Mouse (Mus musculus): ENCODE results near the gene Gm11568. TPM values are rescaled to one million over a fixed set of nuclear protein-coding genes. Genes with fewer than 3 reads are reported as not detected.

The Gm11568 gene
- polyA plus RNA-seq (2017; shearing (Covaris generic)), result not detected

GRCm38 (mm10) chr11:99857617-99858016 is at the start of gene Gm11568:
Gene Gm11568, plus strand, starts transcription at chr11:99857917.

DNA sequence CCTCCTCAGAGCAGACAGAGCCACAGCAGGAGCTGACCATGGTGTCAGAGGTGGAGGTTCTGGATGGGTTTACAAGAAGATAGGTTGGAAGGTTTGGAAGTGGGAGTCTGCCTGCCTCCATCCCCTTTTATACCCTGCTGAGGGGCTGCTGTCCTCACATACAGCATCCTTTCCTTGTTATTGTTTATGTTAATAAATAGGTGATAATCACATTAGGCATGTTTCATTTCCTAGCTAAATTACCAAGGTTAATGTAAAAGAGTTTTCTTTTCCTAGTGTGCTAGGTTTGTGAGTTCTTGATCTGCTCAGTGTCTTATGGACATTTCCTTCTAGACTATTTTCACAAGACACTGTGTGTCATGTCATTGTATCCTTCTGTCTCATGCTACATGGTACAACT is 47.9 kb upstream of the Gm11568 start, which contains the start of gene Krtap4-13:
Krtap4-13 (minus strand) TSS at position 101 of the 400 bp plus-strand sequence.

GRCm38 (mm10) chr11:99815566-99815965 is 42.2 kb upstream of the Gm11568 start, which contains the start of gene Gm11564:
Gene Gm11564, minus strand, starts transcription at chr11:99815666.

DNA sequence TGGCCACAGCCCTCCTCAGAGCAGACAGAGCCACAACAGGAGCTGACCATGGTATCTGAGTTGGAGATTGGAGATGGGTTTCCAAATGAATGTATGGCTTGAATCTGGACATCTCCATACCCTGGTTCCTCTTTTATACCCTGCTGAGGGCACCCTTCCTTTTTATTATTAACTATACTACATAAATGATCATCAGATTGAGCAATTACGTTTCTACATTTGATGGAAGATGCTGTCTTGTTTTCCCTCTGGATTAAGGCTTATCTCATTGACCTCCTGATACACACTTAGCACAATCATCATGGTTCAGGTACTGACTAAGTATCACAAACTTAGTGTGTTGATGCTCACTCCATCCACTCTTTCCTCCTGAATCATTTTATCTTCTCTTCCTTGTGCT is 19.8 kb upstream of the Gm11568 start, which contains the start of gene 2300003K06Rik:
2300003K06Rik (minus strand) TSS at position 101 of the 400 bp plus-strand sequence.

DNA sequence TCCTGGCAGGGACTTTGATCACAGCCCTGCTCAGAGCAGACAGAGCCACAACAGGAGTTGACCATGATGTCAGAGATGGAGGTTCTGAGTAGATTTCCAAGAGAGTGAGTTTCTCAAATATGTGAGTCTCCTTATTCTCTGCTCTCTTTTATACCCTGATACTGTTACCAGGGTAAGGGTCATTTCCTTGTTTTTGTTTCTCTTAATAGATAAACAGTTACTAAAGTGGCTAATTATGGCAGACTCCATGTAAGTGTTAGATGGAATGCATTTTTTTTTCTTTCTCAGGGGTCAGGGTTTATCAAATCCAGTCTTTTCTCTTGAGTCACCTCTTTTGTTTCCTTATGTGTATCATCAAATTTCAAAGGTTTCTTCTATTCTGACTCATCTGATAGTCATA is 6.2 kb upstream of the Gm11568 start, which contains the start of gene Krtap4-16:
Krtap4-16 (minus strand) TSS at position 101 of the 400 bp plus-strand sequence.

GRCm38 (mm10) chr11:99864176-99864575 is 6.5 kb downstream of the Gm11568 start, which contains the start of gene Gm11559:
Gene Gm11559, plus strand, starts transcription at chr11:99864476.

DNA sequence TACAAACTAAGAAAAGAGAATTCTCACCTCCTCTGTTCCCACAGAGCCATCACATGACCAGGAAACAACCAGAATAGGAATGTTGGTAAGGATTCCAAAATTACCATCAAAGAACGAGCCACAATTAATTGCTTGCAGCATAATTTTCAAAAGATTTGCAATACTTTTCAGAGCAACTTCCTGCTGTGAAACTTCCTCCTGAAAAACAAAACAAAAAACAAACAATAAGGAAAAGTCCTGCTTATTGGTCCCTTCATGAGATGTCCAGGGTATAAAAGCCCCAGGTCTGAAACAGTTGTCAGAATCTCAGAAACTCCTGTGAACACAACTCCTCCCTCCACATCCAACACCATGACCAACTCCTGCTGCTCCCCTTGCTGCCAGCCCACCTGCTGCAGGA is 15.4 kb downstream of the Gm11568 start, which contains the start of gene Krtap9-1:
Krtap9-1 (plus strand) TSS at position 301 of the 400 bp plus-strand sequence.

GRCm38 (mm10) chr11:99878887-99879286 is 21.2 kb downstream of the Gm11568 start, which contains the start of gene Gm11567:
Gene Gm11567, plus strand, starts transcription at chr11:99879187.

DNA sequence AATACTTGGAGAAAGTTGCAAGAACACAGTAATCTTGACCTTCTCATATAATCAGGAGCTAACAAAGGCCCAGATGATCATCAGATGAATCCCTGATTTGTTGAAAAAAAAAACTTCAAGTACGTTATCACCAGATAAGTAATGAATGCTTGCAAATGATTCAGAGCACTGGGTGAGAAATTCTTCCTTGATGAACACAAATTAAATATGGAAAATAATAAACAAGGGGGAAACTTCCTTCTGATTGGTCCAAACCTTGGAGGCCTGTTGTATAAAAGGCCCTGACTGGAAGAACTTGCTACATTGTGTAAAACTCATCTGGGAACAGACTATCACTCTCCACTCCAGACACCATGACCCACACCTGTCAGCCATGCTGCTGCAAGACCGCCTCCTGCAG is 49.9 kb downstream of the Gm11568 start, which contains the start of gene Krtap31-1:
Krtap31-1 (plus strand) TSS at position 301 of the 400 bp plus-strand sequence.

Other genes with a start within 250 kb of the Gm11568 start
- not detected for gene Gm11937, start 247.7 kb upstream of the Gm11568 start, polyA plus RNA-seq (2017; shearing (Covaris generic))
- not detected for gene Krtap2-4, start 243.1 kb upstream of the Gm11568 start, polyA plus RNA-seq (2017; shearing (Covaris generic))
- not detected for gene Gm11562, start 237.5 kb upstream of the Gm11568 start, polyA plus RNA-seq (2017; shearing (Covaris generic))
- gene Krtap4-1, start 229.7 kb upstream of the Gm11568 start, polyA plus RNA-seq (2017; shearing (Covaris generic)), result not detected
- gene Krtap4-2, start 222.8 kb upstream of the Gm11568 start, polyA plus RNA-seq (2017; shearing (Covaris generic)), result not detected
- gene Krtap4-7, start 213.8 kb upstream of the Gm11568 start, polyA plus RNA-seq (2017; shearing (Covaris generic)), result not detected
- gene Gm11555, start 207.7 kb upstream of the Gm11568 start, polyA plus RNA-seq (2017; shearing (Covaris generic)), result not detected
- not detected for gene Gm11563, start 199.0 kb upstream of the Gm11568 start, polyA plus RNA-seq (2017; shearing (Covaris generic))
- gene Krtap4-6, start 192.0 kb upstream of the Gm11568 start, polyA plus RNA-seq (2017; shearing (Covaris generic)), result not detected
- gene Gm14190, start 167.2 kb upstream of the Gm11568 start, polyA plus RNA-seq (2017; shearing (Covaris generic)), result not detected
- not detected for gene Gm14180, start 123.6 kb upstream of the Gm11568 start, polyA plus RNA-seq (2017; shearing (Covaris generic))
- gene Gm11595, start 85.0 kb upstream of the Gm11568 start, polyA plus RNA-seq (2017; shearing (Covaris generic)), result not detected
- gene Krtap4-8, start 77.2 kb upstream of the Gm11568 start, polyA plus RNA-seq (2017; shearing (Covaris generic)), result not detected
- gene Krtap4-9, start 72.7 kb upstream of the Gm11568 start, polyA plus RNA-seq (2017; shearing (Covaris generic)), result not detected
- not detected for gene Gm11596, start 64.5 kb upstream of the Gm11568 start, polyA plus RNA-seq (2017; shearing (Covaris generic))
- gene Gm11569, start 59.0 kb upstream of the Gm11568 start, polyA plus RNA-seq (2017; shearing (Covaris generic)), result not detected
- gene Gm11554, start 53.5 kb upstream of the Gm11568 start, polyA plus RNA-seq (2017; shearing (Covaris generic)), result not detected
- gene Krtap4-13, start 48.0 kb upstream of the Gm11568 start, polyA plus RNA-seq (2017; shearing (Covaris generic)), result not detected
- not detected for gene Gm11564, start 42.3 kb upstream of the Gm11568 start, polyA plus RNA-seq (2017; shearing (Covaris generic))
- gene 2300003K06Rik, start 19.9 kb upstream of the Gm11568 start, polyA plus RNA-seq (2017; shearing (Covaris generic)), result not detected
- not detected for gene Krtap4-16, start 6.3 kb upstream of the Gm11568 start, polyA plus RNA-seq (2017; shearing (Covaris generic))
- gene Gm11559, start 6.6 kb downstream of the Gm11568 start, polyA plus RNA-seq (2017; shearing (Covaris generic)), result not detected
- not detected for gene Krtap9-1, start 15.5 kb downstream of the Gm11568 start, polyA plus RNA-seq (2017; shearing (Covaris generic))
- not detected for gene Gm11567, start 21.3 kb downstream of the Gm11568 start, polyA plus RNA-seq (2017; shearing (Covaris generic))
- not detected for gene Krtap31-1, start 50.0 kb downstream of the Gm11568 start, polyA plus RNA-seq (2017; shearing (Covaris generic))
- not detected for gene Gm11565, start 56.8 kb downstream of the Gm11568 start, polyA plus RNA-seq (2017; shearing (Covaris generic))
- gene Krtap31-2, start 78.4 kb downstream of the Gm11568 start, polyA plus RNA-seq (2017; shearing (Covaris generic)), result not detected
- gene Krtap9-5, start 90.6 kb downstream of the Gm11568 start, polyA plus RNA-seq (2017; shearing (Covaris generic)), result not detected
- gene Krtap29-1, start 121.1 kb downstream of the Gm11568 start, polyA plus RNA-seq (2017; shearing (Covaris generic)), result not detected
- gene Krtap16-1, start 128.7 kb downstream of the Gm11568 start, polyA plus RNA-seq (2017; shearing (Covaris generic)), result not detected
- gene Krtap17-1, start 136.1 kb downstream of the Gm11568 start, polyA plus RNA-seq (2017; shearing (Covaris generic)), result not detected
- not detected for gene Krt33a, start 158.3 kb downstream of the Gm11568 start, polyA plus RNA-seq (2017; shearing (Covaris generic))
- not detected for gene Krt33b, start 172.0 kb downstream of the Gm11568 start, polyA plus RNA-seq (2017; shearing (Covaris generic))
- not detected for gene Krt34, start 183.6 kb downstream of the Gm11568 start, polyA plus RNA-seq (2017; shearing (Covaris generic))
- not detected for gene Krt31, start 192.6 kb downstream of the Gm11568 start, polyA plus RNA-seq (2017; shearing (Covaris generic))
- gene Krt32, start 230.3 kb downstream of the Gm11568 start, polyA plus RNA-seq (2017; shearing (Covaris generic)), result not detected
- not detected for gene Krt35, start 238.3 kb downstream of the Gm11568 start, polyA plus RNA-seq (2017; shearing (Covaris generic))
- gene Krt36, start 247.7 kb downstream of the Gm11568 start, polyA plus RNA-seq (2017; shearing (Covaris generic)), result not detected

All from CD4-positive, CD25-positive, alpha-beta regulatory T cell, adult 9 weeks (primary cell).